Mouse (Mus musculus): ENCODE results near the gene Vamp9.

Vamp9 gene

DNA sequence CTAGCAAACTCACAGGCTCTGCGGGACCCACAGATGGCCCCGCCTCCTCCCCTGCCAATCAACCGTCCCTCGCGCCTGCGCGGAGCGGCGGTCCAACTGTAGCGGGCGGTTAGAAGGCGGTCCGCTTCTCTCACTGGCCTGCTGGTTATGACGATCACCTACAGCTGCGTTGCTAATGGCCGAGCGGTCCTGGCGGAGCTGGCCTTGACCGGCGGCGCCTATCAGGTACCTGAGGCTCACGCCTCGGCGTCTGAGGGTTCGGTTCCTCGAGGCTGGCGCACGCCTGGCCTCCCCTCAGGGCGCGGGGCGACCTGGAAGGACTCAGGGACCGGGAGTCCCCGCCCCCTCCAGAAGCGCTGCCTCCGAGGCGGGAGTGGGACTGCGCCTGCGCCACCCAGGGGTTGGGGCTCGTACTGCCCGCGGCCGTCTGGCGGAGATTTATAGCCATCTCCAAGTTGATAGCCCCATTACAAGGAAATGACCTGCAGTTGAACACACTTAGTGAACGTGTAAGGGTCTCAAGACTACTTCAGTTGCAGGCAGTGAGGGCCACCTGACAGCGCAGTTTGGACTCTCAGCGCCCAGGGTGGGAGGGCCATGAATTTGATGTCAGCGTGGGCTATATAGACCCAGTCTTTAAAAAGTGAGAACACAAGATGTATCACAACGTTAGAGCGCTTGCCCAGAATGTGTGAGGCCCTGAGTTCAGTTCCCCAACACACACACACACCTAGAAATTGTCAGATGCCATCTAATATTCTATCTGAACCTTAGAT lies at the start of gene Vamp9:
Gene Vamp9 (plus strand): TSS at position 74 of the 776 bp plus-strand sequence.
- peak; percentile 97 for DNase-seq

GRCm38 (mm10) chr5:99857106-99857637 lies 48.9 kb upstream of the Vamp9 start:
- DNase-seq: peak; percentile 52

- no peak for DNase-seq
Measured at GRCm38 (mm10) chr5:99859637-99860433, 46.2 kb upstream of the Vamp9 start.

- DNase-seq: no peak
Measured at GRCm38 (mm10) chr5:99861816-99862215, 44.2 kb upstream of the Vamp9 start.

DNA sequence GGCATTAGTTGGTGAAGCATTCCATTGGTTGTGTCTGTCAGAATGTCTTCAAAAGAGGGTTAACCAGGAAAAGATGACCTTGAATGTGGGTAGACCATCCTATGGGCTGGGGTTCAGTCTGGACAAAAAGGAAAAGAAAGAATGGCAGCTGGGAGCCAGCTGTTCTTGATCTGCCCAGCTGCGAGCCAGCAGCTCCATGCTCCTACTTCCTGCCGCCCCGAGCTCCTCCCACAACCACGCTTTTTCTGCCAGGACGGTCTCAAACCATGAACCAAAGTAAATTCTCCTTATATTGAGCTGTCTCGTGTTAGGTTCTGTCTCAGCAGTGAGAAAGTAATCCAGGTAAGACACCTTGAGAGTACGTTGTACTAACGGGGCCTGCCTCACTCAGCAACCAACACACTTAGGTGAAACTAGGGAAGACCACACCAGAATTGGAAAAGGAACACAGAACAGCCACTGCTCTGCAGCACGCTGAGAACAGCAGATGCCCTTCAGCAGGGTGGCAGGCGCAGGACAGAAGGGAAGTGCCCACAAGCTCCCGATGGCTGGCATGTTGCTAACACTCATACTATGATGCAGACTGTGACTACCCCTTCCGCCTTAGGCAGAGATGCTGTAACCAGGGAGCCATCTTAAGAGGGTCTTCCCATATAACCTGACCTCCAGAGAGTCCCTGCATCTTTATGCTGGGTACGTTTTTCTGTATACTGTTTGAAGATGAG lies 42.2 kb upstream of the Vamp9 start:
- no peak for DNase-seq

DNA sequence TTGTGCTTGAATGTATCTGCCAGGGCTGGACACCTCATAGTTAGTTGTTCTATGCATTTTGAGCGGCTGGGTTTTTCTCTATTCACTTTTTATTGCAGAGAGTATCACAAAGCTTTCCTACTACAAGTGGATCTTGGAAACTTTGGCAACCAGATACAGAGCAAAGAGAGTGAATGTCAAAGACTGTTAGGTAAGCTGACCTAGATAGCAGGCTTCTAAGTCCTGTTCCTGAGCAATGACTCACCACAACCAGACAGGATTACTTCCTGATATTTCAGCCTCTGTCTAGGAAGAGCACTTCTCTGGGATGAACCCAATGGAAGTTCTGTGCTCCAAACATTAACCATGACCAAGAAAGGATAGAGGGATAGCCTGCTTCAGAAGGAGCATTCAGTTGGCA lies 40.3 kb upstream of the Vamp9 start:
- no peak for DNase-seq

- no peak for DNase-seq
Measured at GRCm38 (mm10) chr5:99868286-99868685, 37.8 kb upstream of the Vamp9 start.

DNA sequence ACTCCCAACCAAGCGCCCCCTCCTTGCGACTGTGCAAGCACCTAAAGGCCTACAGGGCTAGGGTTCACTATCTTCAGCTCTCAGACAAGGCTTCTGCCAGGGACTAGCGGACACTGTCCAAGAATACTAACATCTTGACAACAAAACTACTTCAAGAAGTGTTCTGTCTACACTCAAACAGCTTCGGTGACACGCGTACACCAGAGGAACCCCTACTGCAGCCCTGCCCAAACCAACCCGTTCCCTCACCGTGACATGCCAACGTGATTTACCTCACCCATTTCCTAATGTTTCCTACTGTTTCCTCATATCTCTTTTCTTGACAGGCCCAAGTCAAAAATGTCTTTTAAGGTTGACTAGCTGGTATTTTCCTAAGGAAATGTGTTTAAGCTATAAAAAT lies 37.1 kb upstream of the Vamp9 start:
- no peak for DNase-seq

DNA sequence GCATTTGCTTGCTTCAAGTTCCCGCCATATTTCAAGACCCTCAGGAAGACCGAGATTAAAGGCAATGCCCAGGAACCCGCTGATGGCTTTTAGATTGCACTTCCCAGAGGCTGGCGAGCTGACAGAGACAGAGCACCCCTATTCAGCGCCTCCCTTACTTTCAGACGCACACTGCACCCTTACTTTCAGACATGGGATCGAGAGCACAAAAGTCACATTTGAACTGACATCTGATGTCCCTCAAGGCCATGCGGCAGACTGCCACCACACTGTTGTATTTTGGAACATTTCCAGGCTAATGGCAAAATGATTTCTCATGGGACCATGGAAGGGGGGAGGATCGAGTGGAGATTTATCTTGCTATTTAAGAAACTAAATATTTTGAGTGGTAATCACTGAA lies 28.5 kb upstream of the Vamp9 start:
- DNase-seq: peak; percentile 40

GRCm38 (mm10) chr5:99882441-99882840 lies 23.6 kb upstream of the Vamp9 start:
- no peak for DNase-seq

GRCm38 (mm10) chr5:99884035-99884434 lies 22.0 kb upstream of the Vamp9 start:
- no peak for DNase-seq

GRCm38 (mm10) chr5:99887133-99887532 lies 18.9 kb upstream of the Vamp9 start:
- DNase-seq: no peak

- DNase-seq: peak; percentile 84
Measured at GRCm38 (mm10) chr5:99891516-99892441, 14.3 kb upstream of the Vamp9 start.

DNA sequence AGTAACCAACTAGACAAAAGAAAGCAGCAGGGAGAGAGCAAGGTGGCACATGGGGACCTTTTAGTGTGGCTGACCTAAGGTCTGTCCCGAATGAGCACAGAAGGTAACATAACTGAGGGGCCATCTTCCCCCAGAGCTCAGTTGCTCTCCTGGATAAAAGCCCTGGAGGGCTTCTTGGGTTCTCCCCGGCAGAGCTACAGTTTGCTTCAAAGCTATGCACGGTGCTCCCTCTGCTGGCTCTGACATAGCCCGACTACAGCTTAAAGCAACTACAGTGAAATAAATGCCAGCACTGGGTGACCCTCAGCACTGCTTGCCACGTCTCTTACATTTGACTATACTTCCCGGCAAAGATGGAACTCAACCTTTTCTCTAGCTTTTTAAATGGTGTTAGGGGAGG lies 6.0 kb upstream of the Vamp9 start:
- DNase-seq: peak; percentile 81

GRCm38 (mm10) chr5:99905731-99906130 lies 323 bp upstream of the Vamp9 start:
- DNase-seq: no peak

DNA sequence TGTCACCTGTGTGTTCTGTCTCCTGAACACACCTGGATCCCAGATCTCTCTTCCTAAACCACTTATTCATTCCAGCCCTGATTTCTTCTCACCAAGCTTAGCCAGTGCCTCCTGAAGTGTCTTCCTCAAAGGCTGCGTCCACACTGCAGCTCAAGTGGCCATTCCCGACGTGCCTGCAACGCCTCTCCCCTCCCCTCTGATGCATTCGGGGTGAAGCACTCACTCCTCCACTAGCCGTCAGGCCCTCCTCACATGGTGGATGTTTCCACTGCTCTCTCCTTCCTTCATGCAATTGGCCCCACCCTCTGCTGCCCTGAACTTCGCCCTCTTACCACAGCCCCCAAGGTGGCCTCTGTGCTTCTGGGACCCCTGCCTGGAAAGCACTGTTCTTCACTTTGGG lies 9.4 kb downstream of the Vamp9 start:
- DNase-seq: no peak

GRCm38 (mm10) chr5:99922033-99922432 lies 16.0 kb downstream of the Vamp9 start:
- DNase-seq: no peak

DNA sequence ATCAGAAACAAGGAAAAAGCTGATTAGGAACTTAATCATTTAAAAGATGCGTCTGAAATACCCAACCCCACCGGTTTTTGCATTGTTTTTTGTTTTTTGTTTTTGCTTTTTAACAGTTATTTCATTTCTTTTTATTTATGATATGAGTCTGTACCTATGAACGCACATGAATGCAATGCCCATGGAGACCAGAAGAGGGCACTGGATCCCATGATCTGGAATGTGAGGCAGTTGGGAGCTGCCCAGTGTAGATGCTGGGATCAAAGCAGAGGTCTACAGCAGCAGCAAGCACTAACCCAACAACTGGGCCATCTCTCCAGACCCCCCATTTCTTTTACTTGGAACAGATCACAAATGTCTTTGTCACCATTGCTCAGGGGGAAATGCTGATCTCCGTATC lies 21.9 kb downstream of the Vamp9 start:
- DNase-seq: peak; percentile 68

DNA sequence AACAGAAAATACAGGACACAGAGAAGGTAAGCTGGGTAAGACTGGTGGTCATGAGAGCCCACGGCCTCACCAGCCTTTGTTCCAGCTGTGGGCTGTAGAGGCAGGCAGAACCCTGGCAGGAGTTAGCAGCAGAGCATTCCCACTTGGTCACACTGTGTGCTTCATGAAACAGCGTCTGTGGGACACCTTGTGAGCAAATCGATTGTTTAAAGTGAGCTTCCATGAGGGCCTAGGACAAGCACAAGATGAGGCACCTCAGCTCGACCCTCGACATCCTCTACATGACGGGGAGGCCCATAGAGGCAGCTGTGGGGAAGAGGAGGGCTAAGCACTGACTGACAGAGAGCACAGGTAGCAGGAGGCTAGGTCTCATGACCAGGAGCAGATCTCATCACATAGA lies 25.9 kb downstream of the Vamp9 start:
- no peak for DNase-seq

GRCm38 (mm10) chr5:99939440-99939839 lies 33.4 kb downstream of the Vamp9 start:
- no peak for DNase-seq

DNA sequence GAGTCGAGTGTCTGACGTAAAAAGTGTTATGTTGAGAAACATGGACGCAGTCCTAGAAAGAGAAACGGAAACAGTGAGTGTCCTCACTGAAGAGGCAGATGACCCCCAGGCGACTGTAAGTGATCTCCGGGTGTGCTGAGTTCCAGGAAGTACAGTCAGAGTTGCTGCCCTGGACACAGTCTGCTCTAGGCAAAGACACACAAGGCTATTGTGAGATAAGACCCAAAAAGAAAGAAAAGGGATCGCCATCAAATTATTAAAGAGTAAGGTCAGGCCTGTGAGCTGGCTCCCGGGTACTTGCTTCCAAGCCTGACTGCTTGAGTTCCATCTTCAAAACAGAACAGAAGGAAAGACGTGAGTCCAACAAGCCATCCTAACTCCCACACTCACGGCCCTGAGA lies 35.2 kb downstream of the Vamp9 start:
- no peak for DNase-seq

All from retina, postnatal 1 day (tissue).